Mouse (Mus musculus) lung, adult 2 months (tissue): ENCODE results near the gene Ptgir.

ENCODE experiments used
- CTCF ChIP-seq: fragments of 200-500 bp; IDR thresholded peaks from 2 replicates; pipeline ENCODE4 v1.5.1; 2011; ENCODE audit warnings: mild to moderate bottlenecking, low read length, control low read depth; ENCODE audit not compliant: insufficient read depth
- POLR2A ChIP-seq: fragments of 200-500 bp; IDR thresholded peaks from 2 replicates; pipeline ENCODE4 v1.6.1; 2011; ENCODE audit warnings: low read depth, mild to moderate bottlenecking, control low read depth, low read length, borderline replicate concordance; ENCODE audit errors: extremely low read depth

GRCm38 (mm10) chr7:16906281-16906680 lies at the start of gene Ptgir:
- TF ChIP-seq CTCF (no peak), POLR2A (no peak)
